Mouse (Mus musculus) forebrain, postnatal 0 days (tissue): Measurements from ENCODE around the gene Bcdin3d. TPM values are rescaled to one million over a fixed set of nuclear protein-coding genes. Genes with fewer than 3 reads are reported as not detected.

Experiments used
- ATAC-seq: fragments of 200-750 bp; cut with Nextera tagmentation; 2 replicates; pipeline ENCODE4 v1.8.0; 2017; ENCODE audit warnings: mild to moderate bottlenecking, moderate library complexity
- DNase-seq: peaks from one replicate; pipeline ENCODE4 v3.0.0-alpha.2; 2015
- H3K27ac ChIP-seq: fragments of 300-500 bp; sonication (generic); 2 replicates; pipeline ENCODE4 v1.5.1; 2014; ENCODE audit warnings: low read depth, mild to moderate bottlenecking, antibody characterized with exemption, low read length, moderate library complexity, mixed read lengths
- H3K27me3 ChIP-seq: fragments of 300-500 bp; sonication (generic); 2 replicates; pipeline ENCODE4 v1.6.1; 2014; ENCODE audit warnings: mild to moderate bottlenecking, low read length, mixed read lengths; ENCODE audit not compliant: insufficient read depth
- H3K36me3 ChIP-seq: fragments of 300-500 bp; sonication (generic); 2 replicates; pipeline ENCODE4 v1.6.1; 2014; ENCODE audit warnings: mild to moderate bottlenecking, moderate library complexity; ENCODE audit not compliant: insufficient read depth
- H3K4me1 ChIP-seq: fragments of 300-500 bp; sonication (generic); 2 replicates; pipeline ENCODE4 v1.6.1; 2014; ENCODE audit warnings: antibody characterized with exemption; ENCODE audit not compliant: insufficient read depth
- H3K4me2 ChIP-seq: fragments of 300-500 bp; sonication (generic); 2 replicates; pipeline ENCODE4 v1.6.1; 2014; ENCODE audit warnings: low read depth, mild to moderate bottlenecking, moderate library complexity
- H3K4me3 ChIP-seq: fragments of 300-500 bp; sonication (generic); 2 replicates; pipeline ENCODE4 v1.5.1; 2014; ENCODE audit warnings: low read depth, low read length, mixed read lengths
- H3K9ac ChIP-seq: fragments of 300-500 bp; sonication (generic); 2 replicates; pipeline ENCODE4 v1.6.1; 2014; ENCODE audit warnings: mild to moderate bottlenecking
- H3K9me3 ChIP-seq: fragments of 300-500 bp; sonication (generic); 2 replicates; pipeline ENCODE4 v1.6.1; 2016; ENCODE audit warnings: low read length
- CTCF ChIP-seq: sonication (generic); IDR thresholded peaks from 2 replicates; pipeline ENCODE4 v1.5.1; 2016; ENCODE audit warnings: antibody characterized with exemption, control low read depth, low read depth
- WGBS: fragments of 180-500 bp; shearing (Covaris S2); extraction: QIAGEN DNeasy Blood & Tissue Kit; methylation state at CpG from one replicate; pipeline ENCODE4 v1.1.7; 2014; 5-methylcytosine and 5-hydroxymethylcytosine counted together
- polyA plus RNA-seq: library from polyadenylated mRNA; unstranded; fragments of >200 nt; fragmentation: Nextera tagmentation; extraction: Ambion mirVana; gene quantifications from 2 replicates; pipeline ENCODE4 v1.2.1, GENCODE M21; 2015
- total RNA-seq: library from RNA; depleted of rRNA; stranded (reverse); fragments of >200 nt; gene quantifications from 2 replicates; pipeline ENCODE4 v1.2.3, GENCODE M21; 2014

Gene Bcdin3d
- total and polyA plus RNA-seq, 2 experiments from 2014 or later, result 12.1 to 15.7 TPM

DNA sequence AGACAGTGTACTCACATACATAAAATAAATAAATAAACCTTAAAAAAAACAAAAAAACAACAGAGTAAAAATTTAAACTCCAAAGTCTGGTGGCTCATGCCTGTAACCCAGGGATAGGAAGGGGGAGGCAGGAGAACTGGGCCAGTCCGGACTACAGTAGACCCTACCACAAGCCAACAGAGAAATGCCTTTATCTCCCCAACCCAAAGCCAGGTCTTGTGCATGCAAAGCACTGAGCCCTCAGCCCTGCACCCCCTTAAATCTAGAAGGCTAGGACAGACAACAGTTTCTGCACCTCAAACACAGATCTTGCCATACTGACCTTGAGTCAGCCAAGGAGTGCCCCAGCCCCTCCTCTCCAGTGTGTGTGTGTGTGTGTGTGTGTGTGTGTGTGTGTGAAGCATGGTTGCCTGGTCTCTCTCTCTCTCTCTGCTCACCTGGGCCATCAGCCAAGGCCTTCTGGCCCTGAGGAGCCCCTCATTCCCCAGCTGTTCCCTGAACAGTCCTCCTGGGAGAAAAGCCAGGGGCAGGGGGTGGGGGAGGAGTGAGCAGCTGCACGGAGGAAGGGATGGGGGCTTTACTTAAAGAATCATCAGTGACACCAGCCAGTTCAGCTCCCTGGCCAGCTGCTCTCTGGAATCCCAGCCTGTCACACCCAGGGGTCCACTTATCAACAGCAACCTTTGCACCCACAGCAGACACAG is 34.3 kb downstream of the Bcdin3d start:
- H3K9ac ChIP-seq, result no peak overlapping the region
- TF ChIP-seq CTCF, result no peak
- DNase-seq (peak; percentile 73), ATAC-seq (peak; percentile 87)
- H3K27me3 ChIP-seq, result no peaks in the 10 kb centered on the region
- peak overlapping the region; percentile 75 for H3K27ac ChIP-seq
- no peaks in the 10 kb centered on the region for H3K4me1 ChIP-seq
- H3K4me3 ChIP-seq, result no peak overlapping the region
- peaks cover 14% of the 10 kb centered on the region for H3K36me3 ChIP-seq
- WGBS, result 47% methylated on average over 2 of the region's 2 CpGs
- H3K9me3 ChIP-seq, result no peaks in the 10 kb centered on the region
- H3K4me2 ChIP-seq, result no peak overlapping the region

DNA sequence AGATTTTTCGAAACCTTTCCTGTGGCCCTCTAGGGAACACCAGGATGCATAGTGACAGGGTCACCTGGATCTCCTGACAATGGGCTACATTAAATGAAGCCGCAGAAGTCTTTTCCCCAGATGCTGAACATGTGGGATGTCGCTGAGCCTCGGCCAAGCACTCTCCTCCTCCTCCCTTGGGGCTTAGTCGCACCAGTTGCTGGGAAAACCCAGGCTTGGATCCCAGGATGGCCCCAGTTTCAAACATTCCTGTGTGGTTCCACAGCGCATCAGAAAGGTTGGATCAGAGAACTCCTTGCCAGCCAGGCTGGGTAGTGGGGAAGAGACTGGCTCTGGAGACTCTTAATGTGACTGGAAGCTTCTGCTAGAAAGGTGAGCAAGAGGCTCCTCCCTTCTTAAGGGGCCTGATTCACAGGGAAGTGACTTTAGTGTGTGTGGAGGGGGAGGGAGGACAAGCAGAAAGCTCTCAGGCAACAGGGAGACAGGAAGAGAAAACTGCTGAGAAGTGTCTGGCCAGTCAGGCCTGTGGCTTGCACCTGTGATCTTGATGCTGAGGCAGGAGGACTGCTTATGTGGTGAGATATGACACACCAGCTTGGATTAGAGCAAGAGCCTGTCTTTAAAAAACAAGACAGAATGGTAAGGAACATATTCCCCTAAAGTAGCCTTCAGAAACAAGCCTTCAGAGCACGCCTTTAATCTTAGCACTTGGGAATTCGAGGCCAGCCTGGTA is 35.4 kb downstream of the Bcdin3d start:
- Histone ChIP-seq H3K27ac (no peak overlapping the region), H3K4me3 (no peak overlapping the region), H3K9me3 (no peaks in the 10 kb centered on the region), H3K4me1 (no peaks in the 10 kb centered on the region), H3K27me3 (no peaks in the 10 kb centered on the region), H3K9ac (no peak overlapping the region), H3K4me2 (no peak overlapping the region), H3K36me3 (peaks cover 14% of the 10 kb centered on the region)
- no peak for ATAC-seq
- no peak for TF ChIP-seq CTCF
- WGBS, result 87% methylated on average over 8 of the region's 8 CpGs
- DNase-seq, result no peak

DNA sequence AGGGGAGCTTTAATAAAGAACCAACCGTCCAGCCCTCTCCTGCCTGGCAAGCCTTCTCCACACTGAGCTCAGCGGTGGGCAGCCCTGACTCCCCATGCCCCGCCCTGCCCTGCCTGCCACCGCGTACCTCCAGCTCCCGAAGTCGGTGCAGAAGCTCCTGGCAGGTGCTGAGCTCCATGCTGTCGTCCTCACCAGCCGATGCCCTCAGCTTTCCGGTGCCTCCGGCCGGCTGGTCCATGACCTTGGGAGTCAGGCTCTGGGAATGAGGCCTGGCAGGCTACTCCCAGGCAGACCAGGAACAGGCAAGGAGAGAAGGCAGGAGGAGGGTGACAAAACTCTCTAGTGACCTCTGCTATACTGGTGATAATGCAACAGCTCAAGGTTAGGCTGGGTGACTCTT is 40.6 kb downstream of the Bcdin3d start:
- H3K9ac ChIP-seq, result no peak overlapping the region
- no peak overlapping the region for H3K4me2 ChIP-seq
- no peaks in the 10 kb centered on the region for H3K27me3 ChIP-seq
- WGBS, result 90% methylated on average over 12 of the region's 12 CpGs
- no peak overlapping the region for H3K4me3 ChIP-seq
- no peak for ATAC-seq
- no peak for TF ChIP-seq CTCF
- peaks cover 43% of the 10 kb centered on the region for H3K36me3 ChIP-seq
- H3K4me1 ChIP-seq, result no peaks in the 10 kb centered on the region
- no peak for DNase-seq
- no peaks in the 10 kb centered on the region for H3K9me3 ChIP-seq
- no peak overlapping the region for H3K27ac ChIP-seq

DNA sequence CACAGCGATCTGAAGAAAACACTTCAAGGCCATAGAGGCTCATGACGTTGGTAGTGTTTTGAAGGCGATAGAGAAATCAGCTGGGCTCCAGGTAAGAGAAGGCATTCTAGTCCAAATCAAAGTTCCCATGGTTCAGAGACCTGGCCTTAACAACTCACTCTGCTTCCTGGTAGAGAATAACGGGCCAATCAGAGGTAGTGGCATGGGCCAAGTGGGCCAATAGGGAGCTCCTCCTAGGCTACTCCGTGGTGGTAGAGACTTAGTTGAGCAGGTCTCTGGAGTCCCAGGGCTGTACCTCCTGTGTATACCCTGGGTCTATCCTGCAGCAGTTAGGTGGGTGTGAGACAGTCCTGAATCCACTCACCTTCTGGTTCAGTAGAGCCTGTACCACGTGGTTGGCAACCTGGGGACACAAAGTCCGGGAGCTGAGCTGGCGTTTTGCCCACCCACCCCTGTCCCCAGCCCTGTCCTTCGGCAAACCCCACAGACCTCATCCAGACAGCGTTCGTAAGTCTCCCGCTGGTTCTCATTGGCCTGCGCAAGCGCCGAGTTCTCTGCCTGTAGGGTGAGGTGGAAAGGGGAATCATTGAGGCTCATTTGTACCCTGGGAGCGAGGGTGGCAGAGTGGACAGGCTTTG is 41.3 kb downstream of the Bcdin3d start:
- WGBS, result 89% methylated on average over 16 of the region's 16 CpGs
- Histone ChIP-seq H3K27me3 (no peaks in the 10 kb centered on the region), H3K9me3 (no peaks in the 10 kb centered on the region), H3K36me3 (peaks cover 42% of the 10 kb centered on the region), H3K4me2 (no peak overlapping the region), H3K4me1 (no peaks in the 10 kb centered on the region), H3K27ac (no peak overlapping the region), H3K4me3 (no peak overlapping the region), H3K9ac (no peak overlapping the region)
- no peak for TF ChIP-seq CTCF
- no peak for DNase-seq
- no peak for ATAC-seq

DNA sequence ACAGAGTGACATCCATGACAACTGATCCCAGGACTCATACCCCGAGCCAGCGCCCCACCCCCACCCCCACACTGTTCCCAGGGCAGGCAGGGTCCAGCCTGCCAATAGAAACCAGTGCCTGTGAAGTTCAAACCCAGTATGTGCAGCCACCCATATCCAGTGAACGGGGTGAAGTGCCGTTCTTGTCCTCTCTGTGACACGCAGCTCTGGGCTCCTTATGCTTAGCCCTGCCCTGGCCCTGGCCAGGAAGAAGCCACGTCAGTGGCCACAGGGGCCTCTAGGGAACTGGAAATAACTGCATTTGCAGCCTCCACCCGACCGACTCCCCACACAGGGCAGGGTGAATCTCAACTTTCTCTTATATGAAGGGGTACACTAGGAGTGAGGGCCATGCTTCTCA is 42.6 kb downstream of the Bcdin3d start:
- no peak for TF ChIP-seq CTCF
- Histone ChIP-seq H3K4me2 (no peak overlapping the region), H3K27me3 (no peaks in the 10 kb centered on the region), H3K36me3 (peaks cover 45% of the 10 kb centered on the region), H3K4me1 (no peaks in the 10 kb centered on the region), H3K9me3 (no peaks in the 10 kb centered on the region), H3K4me3 (no peak overlapping the region), H3K27ac (no peak overlapping the region), H3K9ac (no peak overlapping the region)
- DNase-seq, result no peak
- 88% methylated on average over 8 of the region's 8 CpGs for WGBS
- ATAC-seq, result no peak

DNA sequence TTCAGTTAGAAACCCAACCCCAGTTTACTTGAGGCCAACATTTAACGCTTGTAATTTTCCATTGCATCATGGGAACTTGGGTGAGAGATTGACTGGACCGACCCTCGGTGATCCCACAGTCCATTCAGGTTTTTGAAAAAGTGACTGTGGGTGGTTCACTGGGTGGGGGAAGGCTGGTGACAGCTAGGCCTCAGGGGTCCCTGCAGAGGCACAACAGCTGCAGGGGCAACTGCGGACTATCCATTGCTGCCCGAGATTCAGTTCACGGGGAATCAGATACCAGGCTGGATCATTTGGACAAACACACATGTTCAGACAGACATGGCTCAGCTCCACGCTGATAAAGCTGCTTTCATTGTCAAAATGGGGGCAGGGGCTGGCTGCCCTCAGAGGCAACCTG is 43.0 kb downstream of the Bcdin3d start:
- 81% methylated on average over 7 of the region's 7 CpGs for WGBS
- no peak overlapping the region for H3K4me2 ChIP-seq

DNA sequence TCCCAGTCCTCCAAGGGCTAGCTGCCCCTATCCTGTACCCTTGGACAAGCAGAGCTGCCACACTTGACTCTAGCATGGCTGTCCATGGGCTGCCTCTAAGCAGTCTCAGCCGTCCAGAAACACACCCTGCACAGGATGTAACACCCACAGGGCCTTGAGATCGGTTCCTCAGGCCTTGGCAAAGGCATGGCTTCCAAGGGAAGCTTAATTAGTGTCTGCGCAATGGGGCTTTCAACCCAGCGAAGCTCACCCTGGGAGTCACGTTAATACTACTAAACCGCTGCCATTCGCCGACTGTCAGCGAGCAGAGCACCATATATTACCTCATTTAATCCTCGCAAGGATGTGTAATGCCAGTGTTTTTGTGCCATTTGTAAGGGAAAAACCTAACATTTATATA is 43.5 kb downstream of the Bcdin3d start:
- Histone ChIP-seq H3K9me3 (no peaks in the 10 kb centered on the region), H3K4me1 (no peaks in the 10 kb centered on the region), H3K27me3 (no peaks in the 10 kb centered on the region), H3K36me3 (peaks cover 54% of the 10 kb centered on the region), H3K4me3 (no peak overlapping the region), H3K4me2 (no peak overlapping the region), H3K9ac (no peak overlapping the region), H3K27ac (no peak overlapping the region)
- WGBS, result 82% methylated on average over 10 of the region's 10 CpGs
- ATAC-seq (no peak), DNase-seq (no peak)
- no peak for TF ChIP-seq CTCF

More for the DNA sequence above, 43.0 kb downstream of the Bcdin3d start:
- DNase-seq, result no peak
- peaks cover 50% of the 10 kb centered on the region for H3K36me3 ChIP-seq
- H3K9me3 ChIP-seq, result no peaks in the 10 kb centered on the region
- ATAC-seq, result no peak
- no peak for TF ChIP-seq CTCF
- H3K4me3 ChIP-seq, result no peak overlapping the region
- no peak overlapping the region for H3K9ac ChIP-seq
- no peaks in the 10 kb centered on the region for H3K4me1 ChIP-seq
- no peak overlapping the region for H3K27ac ChIP-seq
- H3K27me3 ChIP-seq, result no peaks in the 10 kb centered on the region
